Mouse (Mus musculus): ENCODE measurements around the gene Tars2.

DNA sequence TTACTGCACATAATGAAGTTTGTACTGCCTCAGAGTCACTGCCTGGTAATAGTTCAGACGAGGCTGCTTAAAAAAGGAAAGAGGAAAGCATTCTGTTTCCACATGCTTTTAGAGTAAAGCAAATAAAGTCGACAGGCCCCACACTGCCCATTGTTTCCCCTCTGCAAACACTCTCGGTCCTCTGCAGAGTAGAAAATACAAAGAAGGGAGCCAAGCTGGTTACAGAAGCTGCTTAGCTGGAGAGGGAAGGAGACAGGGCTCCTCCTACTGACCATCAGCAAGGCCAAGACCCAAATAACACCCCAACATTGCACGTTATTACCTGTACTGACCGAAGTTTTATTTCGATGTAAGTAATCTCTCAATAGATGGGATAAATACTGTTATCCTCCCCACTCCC lies 3.0 kb upstream of the Tars2 start:
- TF ChIP-seq GATA1 (IDR thresholded peaks at IDR 0.05; ENCODE audit: low read length) (no peak), TAL1 (IDR thresholded peaks at IDR 0.05; ENCODE audit: low read length) (no peak)

Data from erythroblast, embryonic 14.5 days (primary cell).